Comparison of ENCODE assay signal across 13 mouse cellular contexts in the genomic region with DNA sequence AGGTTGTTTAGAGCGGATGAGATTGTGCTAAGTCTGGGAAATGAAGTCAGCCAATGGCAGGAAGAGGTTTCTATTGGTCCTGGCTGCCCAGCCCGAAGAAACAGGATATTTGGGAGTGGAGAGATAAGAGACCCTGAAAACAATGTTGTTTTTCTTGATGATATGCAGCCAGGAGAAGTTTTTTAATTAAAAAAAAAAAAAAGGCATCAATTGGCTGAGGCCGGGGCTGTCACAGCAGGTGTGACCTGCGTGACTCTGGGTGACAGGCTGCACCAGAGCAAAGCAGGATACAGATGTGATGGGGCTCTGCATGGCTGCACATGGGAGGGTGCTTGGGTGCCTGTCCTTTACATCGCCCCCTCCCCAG.
A peak's percentile ranks its signal among the peaks of the same experiment; 100 is the strongest.
DNase-seq lines count a peak whose midpoint lies in the region; ATAC-seq and TF ChIP-seq lines count a peak whose summit lies in the region.
"Had no signal": no experiment of that assay in that cellular context is flagged by ENCODE, and none has a peak within 500 bp of the region (broad histone marks: within the 10 kb centered on the region; RNA-seq: fewer than 3 reads in every experiment).

No protein-coding gene starts in this region.

- no peak for TF ChIP-seq POLR2A in bone marrow, adult 2 months (IDR thresholded peaks at IDR 0.05; ENCODE audit: borderline replicate concordance, control insufficient read depth, low read depth, low read length)

- DNase-seq in 416B (ENCODE audit: low read depth), result peak; percentile 96
- peak; percentile 35 for DNase-seq in heart, postnatal 25 days (ENCODE audit: low spot score)
- no peak for DNase-seq in urinary bladder, adult 2 months (ENCODE audit: low spot score)
- no peak for DNase-seq in left cerebral cortex, adult 9 months (ENCODE audit: low spot score in 2 of 2)
- no peak for DNase-seq in forebrain, embryonic 11.5 days (ENCODE audit: low spot score)
- DNase-seq: adrenal gland, postnatal 10 days; cerebellum, postnatal 36 days; spleen, adult 18-20 months had no signal

- no peak overlapping the region for H3K4me2 ChIP-seq in liver, embryonic 15.5 days
- H3K4me2 ChIP-seq in forebrain, embryonic 11.5 days (ENCODE audit: low read depth, low read length, severe bottlenecking), result no peak overlapping the region
- H3K4me2 ChIP-seq: forebrain, embryonic 12.5 days; hindbrain, embryonic 13.5 days had no signal

- peaks cover 41% of the 10 kb centered on the region for H3K27me3 ChIP-seq in liver, embryonic 15.5 days
- no peaks in the 10 kb centered on the region for H3K27me3 ChIP-seq in forebrain, embryonic 11.5 days (ENCODE audit: control insufficient read depth, insufficient read depth, low read length)
- H3K27me3 ChIP-seq: forebrain, embryonic 12.5 days; hindbrain, embryonic 13.5 days had no signal

- intact Hi-C loops in heart, postnatal 25 days (cut with DNase I), result no loop called here

- H3K9ac ChIP-seq in liver, embryonic 15.5 days, result no peak overlapping the region
- no peak overlapping the region for H3K9ac ChIP-seq in forebrain, embryonic 11.5 days (ENCODE audit: low read length)
- H3K9ac ChIP-seq: forebrain, embryonic 12.5 days; hindbrain, embryonic 13.5 days had no signal

- H3K36me3 ChIP-seq in liver, embryonic 15.5 days (replicated peaks), result no peaks in the 10 kb centered on the region
- H3K36me3 ChIP-seq in forebrain, embryonic 11.5 days (ENCODE audit: control insufficient read depth, insufficient read depth, low read length), result no peaks in the 10 kb centered on the region
- H3K36me3 ChIP-seq: forebrain, embryonic 12.5 days; hindbrain, embryonic 13.5 days; midbrain, embryonic 10.5 days had no signal

- peak overlapping the region; percentile 66 for H3K27ac ChIP-seq in bone marrow, adult 2 months (ENCODE audit: control insufficient read depth, insufficient read depth, low read depth, low read length, poor library complexity)
- H3K27ac ChIP-seq in liver, embryonic 15.5 days (replicated peaks), result peak overlapping the region; percentile 16; the same call in 1 of the 2 replicates
- H3K27ac ChIP-seq in forebrain, embryonic 11.5 days (ENCODE audit: low read depth, low read length), result no peak overlapping the region
- H3K27ac ChIP-seq: forebrain, embryonic 12.5 days; midbrain, embryonic 10.5 days had no signal

- 4% methylated on average over 5 of the region's 5 CpGs for WGBS in bone marrow, adult 2 months
- WGBS in liver, embryonic 15.5 days (ENCODE audit: insufficient replicate concordance), result 16% methylated on average over 5 of the region's 5 CpGs
- 85% methylated on average over 5 of the region's 5 CpGs for WGBS in forebrain, embryonic 11.5 days

- no peak for TF ChIP-seq CTCF in bone marrow, adult 2 months (IDR thresholded peaks at IDR 0.05; ENCODE audit: control insufficient read depth, insufficient read depth, low read length)

- no peak for ATAC-seq in liver, embryonic 15.5 days (ENCODE audit: insufficient read depth)
- no peak for ATAC-seq in forebrain, embryonic 11.5 days (replicated peaks; ENCODE audit: low FRiP score)

- peak overlapping the region; percentile 38 for H3K4me3 ChIP-seq in bone marrow, adult 2 months (replicated peaks; ENCODE audit: control insufficient read depth, low read depth, low read length)
- no peak overlapping the region for H3K4me3 ChIP-seq in liver, embryonic 15.5 days (replicated peaks)
- H3K4me3 ChIP-seq in forebrain, embryonic 11.5 days (ENCODE audit: low read depth, low read length), result no peak overlapping the region
- H3K4me3 ChIP-seq: forebrain, embryonic 12.5 days; hindbrain, embryonic 13.5 days; midbrain, embryonic 10.5 days had no signal

- peaks cover 3% of the 10 kb centered on the region; the same call in 1 of the 2 replicates for H3K4me1 ChIP-seq in bone marrow, adult 2 months (ENCODE audit: control insufficient read depth, insufficient read depth, low read length)
- no peaks in the 10 kb centered on the region for H3K4me1 ChIP-seq in liver, embryonic 15.5 days (replicated peaks)
- no peaks in the 10 kb centered on the region for H3K4me1 ChIP-seq in forebrain, embryonic 11.5 days (replicated peaks; ENCODE audit: control insufficient read depth, insufficient read depth, low read length)
- H3K4me1 ChIP-seq: forebrain, embryonic 12.5 days; hindbrain, embryonic 13.5 days; midbrain, embryonic 10.5 days had no signal

- H3K9me3 ChIP-seq in liver, embryonic 15.5 days (replicated peaks), result no peaks in the 10 kb centered on the region
- H3K9me3 ChIP-seq in forebrain, embryonic 11.5 days (ENCODE audit: control insufficient read depth, low read length), result no peaks in the 10 kb centered on the region
- H3K9me3 ChIP-seq: forebrain, embryonic 12.5 days; hindbrain, embryonic 13.5 days; midbrain, embryonic 10.5 days had no signal

Comparison
In these comparisons a context has a peak if more than half of its experiments do, and no peak if none do; other contexts are left out.
1. DNase-seq: peak in 416B (single experiment) and heart, postnatal 25 days (single experiment); none in urinary bladder, adult 2 months (single experiment), left cerebral cortex, adult 9 months (0 of 2) and forebrain, embryonic 11.5 days (single experiment).